Mouse (Mus musculus): ENCODE measurements around the gene Caps2. TPM values are rescaled to one million over a fixed set of nuclear protein-coding genes. Genes with fewer than 3 reads are reported as not detected.
"Not testable (repeated sequence)": the region's sequence is repeated elsewhere in the genome, so short reads cannot be mapped to it uniquely, and the experiment has no call there.

Caps2 gene
- polyA plus RNA-seq, 1 experiment from 2014 or later: 0.20 TPM

DNA sequence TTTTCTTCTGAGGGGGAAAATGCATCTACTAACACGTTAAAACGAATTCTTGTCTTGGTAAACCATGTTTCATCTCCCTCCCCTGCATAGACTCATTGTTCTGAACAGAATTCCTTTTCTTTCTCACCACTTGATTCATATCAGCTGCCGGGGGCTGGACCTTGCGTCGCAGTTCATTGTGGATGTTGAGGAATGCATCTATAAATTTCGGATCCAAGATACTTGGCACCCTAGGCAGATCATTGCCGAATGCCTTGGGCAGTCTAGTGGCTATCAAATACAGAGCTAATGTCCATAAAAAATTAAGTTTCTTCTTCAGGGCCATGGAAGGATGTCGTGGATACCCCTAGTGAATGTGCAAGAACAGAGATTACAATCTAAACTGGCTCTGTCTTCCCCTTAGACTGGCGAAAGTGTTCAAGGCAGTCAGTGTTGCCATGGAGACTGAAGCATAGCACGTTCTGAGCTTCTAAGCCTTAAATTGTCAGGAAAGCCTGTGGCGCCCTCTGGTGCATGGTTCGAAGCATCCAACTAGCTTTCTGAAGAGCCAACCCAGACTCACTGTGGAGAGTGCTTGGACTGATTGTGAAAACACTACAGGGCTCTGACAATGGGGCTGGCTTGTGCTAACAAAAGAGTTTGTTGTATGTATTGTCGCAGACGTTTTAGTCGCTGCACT lies 3.4 kb upstream of the Caps2 start, which contains the start of gene Glipr1l3:
Gene Glipr1l3, minus strand, starts transcription at position 446 of the 679 bp plus-strand sequence.
- not testable (repeated sequence) for H3K9ac ChIP-seq (ENCODE audit: low read length); ATAC-seq (ENCODE audit: insufficient number of reproducible peaks, insufficient read depth, low FRiP score, low read depth); H3K9me3 ChIP-seq (ENCODE audit: control insufficient read depth, low read length); H3K4me1 ChIP-seq (ENCODE audit: control insufficient read depth in 2 of 2, insufficient read depth in 2 of 2, low read length in 2 of 2); H3K36me3 ChIP-seq (ENCODE audit: control insufficient read depth, insufficient read depth, low read length); H3K4me2 ChIP-seq (ENCODE audit: low read length); H3K27ac ChIP-seq (replicated peaks in 1 of 2; ENCODE audit: control insufficient read depth in 1 of 2, insufficient read depth in 1 of 2, low read depth in 2 of 2, low read length in 2 of 2); H3K27me3 ChIP-seq (ENCODE audit: control insufficient read depth, insufficient read depth, low read length); H3K4me3 ChIP-seq (ENCODE audit: control insufficient read depth in 1 of 2, insufficient read depth in 1 of 2, low read depth in 1 of 2, low read length in 2 of 2)
- 26% methylated on average over 15 of the region's 15 CpGs for WGBS

DNA sequence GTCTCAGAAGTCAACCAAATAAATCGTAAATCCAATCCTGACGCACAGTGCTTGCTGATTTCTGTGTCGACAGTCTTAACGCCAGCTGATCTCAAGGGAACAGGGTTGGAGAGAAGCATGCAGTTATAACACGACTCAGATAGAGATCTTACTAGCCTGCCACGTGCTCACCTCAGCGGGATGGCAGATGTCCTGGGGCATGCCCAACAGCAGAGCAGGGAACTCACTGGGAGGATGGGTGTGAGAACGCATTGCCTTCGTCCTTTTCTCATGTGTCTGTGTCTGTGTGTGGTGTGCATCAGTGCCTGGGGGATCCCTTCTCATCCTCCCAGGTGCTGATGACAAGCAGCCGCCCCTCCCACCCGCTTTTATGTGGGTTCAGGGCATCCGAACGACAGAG lies 13.6 kb downstream of the Caps2 start:
- not testable (repeated sequence) for H3K4me2 ChIP-seq (ENCODE audit: low read length); H3K36me3 ChIP-seq (ENCODE audit: control insufficient read depth, insufficient read depth, low read length); H3K27ac ChIP-seq (replicated peaks in 1 of 2; ENCODE audit: control insufficient read depth in 1 of 2, insufficient read depth in 1 of 2, low read depth in 2 of 2, low read length in 2 of 2); H3K9ac ChIP-seq (ENCODE audit: low read length); H3K9me3 ChIP-seq (ENCODE audit: control insufficient read depth, low read length); H3K27me3 ChIP-seq (ENCODE audit: control insufficient read depth, insufficient read depth, low read length); H3K4me3 ChIP-seq (ENCODE audit: control insufficient read depth in 1 of 2, insufficient read depth in 1 of 2, low read depth in 1 of 2, low read length in 2 of 2); H3K4me1 ChIP-seq (ENCODE audit: control insufficient read depth in 2 of 2, insufficient read depth in 2 of 2, low read length in 2 of 2); ATAC-seq (ENCODE audit: insufficient number of reproducible peaks, insufficient read depth, low FRiP score, low read depth)
- WGBS: 35% methylated on average over 12 of the region's 13 CpGs

DNA sequence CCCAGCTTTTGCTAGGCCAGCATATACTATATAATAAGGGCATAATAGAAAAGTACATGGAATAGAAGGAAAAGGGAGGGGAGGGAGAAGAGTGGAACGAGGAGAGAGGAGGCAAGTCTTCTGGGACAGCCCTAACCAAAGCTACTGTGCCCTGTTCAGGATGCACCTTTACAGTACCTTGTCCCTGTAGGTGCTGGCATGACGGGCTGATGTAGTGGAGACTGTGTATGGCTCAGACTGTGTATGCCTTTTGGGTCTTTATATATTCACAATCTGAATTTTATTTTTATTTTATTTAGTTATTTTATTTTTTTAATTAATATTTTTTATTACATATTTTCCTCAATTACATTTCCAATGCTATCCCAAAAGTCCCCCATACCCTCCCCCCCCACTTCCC lies 30.5 kb downstream of the Caps2 start:
- H3K27ac ChIP-seq (replicated peaks in 1 of 2; ENCODE audit: control insufficient read depth in 1 of 2, insufficient read depth in 1 of 2, low read depth in 2 of 2, low read length in 2 of 2); H3K36me3 ChIP-seq (ENCODE audit: control insufficient read depth, insufficient read depth, low read length); H3K4me3 ChIP-seq (ENCODE audit: control insufficient read depth in 1 of 2, insufficient read depth in 1 of 2, low read depth in 1 of 2, low read length in 2 of 2); ATAC-seq (ENCODE audit: insufficient number of reproducible peaks, insufficient read depth, low FRiP score, low read depth); H3K27me3 ChIP-seq (ENCODE audit: control insufficient read depth, insufficient read depth, low read length); H3K9ac ChIP-seq (ENCODE audit: low read length); H3K4me2 ChIP-seq (ENCODE audit: low read length); H3K4me1 ChIP-seq (ENCODE audit: control insufficient read depth in 2 of 2, insufficient read depth in 2 of 2, low read length in 2 of 2); H3K9me3 ChIP-seq (ENCODE audit: control insufficient read depth, low read length): not testable (repeated sequence)
- WGBS: 70% methylated on average over 2 of the region's 2 CpGs

DNA sequence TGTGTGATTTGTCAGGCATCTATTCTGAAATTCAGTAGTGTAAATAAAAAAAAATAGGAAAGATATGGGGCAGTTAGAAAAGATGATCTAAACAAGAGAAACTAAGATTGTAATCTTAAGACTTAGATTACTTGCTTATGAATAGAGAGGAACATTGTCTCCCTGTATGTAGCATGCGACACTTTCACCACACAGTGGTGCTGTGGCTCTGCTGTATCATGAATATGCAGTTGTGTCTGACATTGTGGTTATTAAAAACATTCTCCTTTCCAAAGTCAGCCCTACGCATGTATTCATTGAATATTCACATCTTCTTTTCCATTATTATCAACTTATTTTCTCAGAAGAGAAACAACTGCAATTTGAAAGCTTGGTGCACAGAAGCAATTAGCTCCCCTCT lies 40.0 kb downstream of the Caps2 start:
- WGBS: 57% methylated on average over 2 of the region's 2 CpGs
- Histone ChIP-seq H3K4me1 (ENCODE audit: control insufficient read depth in 2 of 2, insufficient read depth in 2 of 2, low read length in 2 of 2) (no peaks in the 10 kb centered on the region), H3K4me2 (ENCODE audit: low read length) (no peak overlapping the region), H3K4me3 (ENCODE audit: control insufficient read depth in 1 of 2, insufficient read depth in 1 of 2, low read depth in 1 of 2, low read length in 2 of 2) (no peak overlapping the region), H3K36me3 (ENCODE audit: control insufficient read depth, insufficient read depth, low read length) (no peaks in the 10 kb centered on the region), H3K9me3 (ENCODE audit: control insufficient read depth, low read length) (no peaks in the 10 kb centered on the region), H3K27ac (replicated peaks in 1 of 2; ENCODE audit: control insufficient read depth in 1 of 2, insufficient read depth in 1 of 2, low read depth in 2 of 2, low read length in 2 of 2) (no peak overlapping the region), H3K27me3 (ENCODE audit: control insufficient read depth, insufficient read depth, low read length) (no peaks in the 10 kb centered on the region), H3K9ac (ENCODE audit: low read length) (no peak overlapping the region)
- no peak for ATAC-seq (ENCODE audit: insufficient number of reproducible peaks, insufficient read depth, low FRiP score, low read depth)

DNA sequence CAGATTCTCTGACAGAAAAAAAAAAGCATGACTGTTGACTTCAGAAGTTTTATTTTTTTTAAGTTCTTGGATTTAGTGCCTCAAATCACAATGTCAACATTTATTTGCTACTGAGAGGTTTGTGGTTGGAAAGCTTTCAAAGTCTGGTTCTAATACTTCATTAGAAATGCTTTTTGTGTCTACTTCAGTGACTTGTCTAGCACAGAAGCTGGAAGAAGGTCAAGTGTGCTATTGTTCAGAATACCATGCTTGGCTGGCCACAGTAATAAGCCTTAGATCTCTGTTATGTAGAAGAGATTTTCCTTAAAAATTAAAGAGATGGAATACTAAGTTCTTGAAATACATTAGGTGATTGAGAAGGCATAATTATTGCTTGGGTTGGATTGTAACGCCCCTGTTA lies 63.7 kb downstream of the Caps2 start:
- no peak for ATAC-seq (ENCODE audit: insufficient number of reproducible peaks, insufficient read depth, low FRiP score, low read depth)
- 50% methylated on average over 1 of the region's 1 CpGs for WGBS
- no peaks in the 10 kb centered on the region for H3K4me1 ChIP-seq (ENCODE audit: control insufficient read depth in 2 of 2, insufficient read depth in 2 of 2, low read length in 2 of 2)

DNA sequence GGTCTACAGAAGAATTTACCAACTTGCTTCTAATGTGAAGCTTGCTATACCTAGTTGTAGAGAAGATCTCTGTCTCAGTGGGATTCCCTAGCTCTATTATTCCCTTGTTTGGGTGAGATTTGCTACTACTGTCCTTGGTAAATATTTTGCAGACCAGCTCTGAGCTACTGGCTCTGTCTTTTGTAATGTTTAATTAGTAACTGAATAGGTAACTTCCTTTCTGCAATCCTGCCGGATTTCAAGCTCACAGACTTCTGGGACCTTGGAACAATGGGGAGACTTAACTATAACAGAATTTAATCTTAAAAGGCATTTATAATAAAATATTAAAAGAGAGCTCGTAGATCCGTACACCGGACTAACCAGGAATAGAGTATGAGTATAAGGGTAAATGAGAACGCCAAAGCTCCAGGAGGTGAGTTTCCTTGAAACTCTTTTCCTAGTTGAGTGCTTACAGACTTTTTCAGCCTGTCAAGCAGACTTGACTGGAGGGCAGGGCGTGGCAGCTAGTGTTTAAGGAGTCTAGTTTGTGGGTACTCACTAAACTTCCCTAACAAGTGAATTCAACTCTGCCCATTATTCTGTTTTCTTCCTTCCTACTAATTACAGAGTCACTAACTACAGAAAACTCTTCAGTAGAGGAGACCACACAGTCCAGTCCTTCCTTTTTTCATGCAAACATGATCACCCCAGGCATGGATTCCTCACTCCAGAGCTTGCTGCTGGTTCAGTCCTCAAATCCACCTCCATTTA lies 65.8 kb downstream of the Caps2 start:
- not testable (repeated sequence) for H3K4me2 ChIP-seq (ENCODE audit: low read length); H3K36me3 ChIP-seq (ENCODE audit: control insufficient read depth, insufficient read depth, low read length); H3K9me3 ChIP-seq (ENCODE audit: control insufficient read depth, low read length); H3K27ac ChIP-seq (replicated peaks in 1 of 2; ENCODE audit: control insufficient read depth in 1 of 2, insufficient read depth in 1 of 2, low read depth in 2 of 2, low read length in 2 of 2); H3K4me1 ChIP-seq (ENCODE audit: control insufficient read depth in 2 of 2, insufficient read depth in 2 of 2, low read length in 2 of 2); ATAC-seq (ENCODE audit: insufficient number of reproducible peaks, insufficient read depth, low FRiP score, low read depth); H3K4me3 ChIP-seq (ENCODE audit: control insufficient read depth in 1 of 2, insufficient read depth in 1 of 2, low read depth in 1 of 2, low read length in 2 of 2); H3K27me3 ChIP-seq (ENCODE audit: control insufficient read depth, insufficient read depth, low read length); H3K9ac ChIP-seq (ENCODE audit: low read length)
- WGBS: 57% methylated on average over 6 of the region's 6 CpGs

More for the DNA sequence above, 63.7 kb downstream of the Caps2 start:
- no peaks in the 10 kb centered on the region for H3K9me3 ChIP-seq (ENCODE audit: control insufficient read depth, low read length)
- no peak overlapping the region for H3K4me3 ChIP-seq (ENCODE audit: control insufficient read depth in 1 of 2, insufficient read depth in 1 of 2, low read depth in 1 of 2, low read length in 2 of 2)
- no peaks in the 10 kb centered on the region for H3K27me3 ChIP-seq (ENCODE audit: control insufficient read depth, insufficient read depth, low read length)
- H3K36me3 ChIP-seq (ENCODE audit: control insufficient read depth, insufficient read depth, low read length): no peaks in the 10 kb centered on the region
- H3K4me2 ChIP-seq (ENCODE audit: low read length): no peak overlapping the region
- H3K9ac ChIP-seq (ENCODE audit: low read length): no peak overlapping the region
- H3K27ac ChIP-seq (replicated peaks in 1 of 2; ENCODE audit: control insufficient read depth in 1 of 2, insufficient read depth in 1 of 2, low read depth in 2 of 2, low read length in 2 of 2): no peak overlapping the region

DNA sequence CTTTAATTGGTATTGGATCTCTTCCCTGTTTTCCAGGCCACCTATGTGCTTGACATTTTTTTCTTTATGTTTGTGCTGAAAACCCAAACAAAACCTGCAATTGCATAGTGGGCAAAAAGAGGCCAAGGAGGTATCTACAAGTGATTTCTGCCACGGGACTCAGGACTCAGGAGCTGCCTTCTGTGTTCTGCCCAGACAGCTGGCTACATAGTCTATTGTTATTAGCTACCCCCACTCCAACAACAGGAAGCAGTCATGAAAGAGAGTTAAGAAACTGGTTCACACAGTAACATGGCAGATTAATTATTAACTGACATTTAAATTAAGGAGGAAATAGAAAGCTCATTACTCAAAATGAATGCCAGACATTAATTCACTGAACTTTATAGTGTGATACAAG lies 69.3 kb downstream of the Caps2 start:
- H3K36me3 ChIP-seq (ENCODE audit: control insufficient read depth, insufficient read depth, low read length); H3K9me3 ChIP-seq (ENCODE audit: control insufficient read depth, low read length); ATAC-seq (ENCODE audit: insufficient number of reproducible peaks, insufficient read depth, low FRiP score, low read depth); H3K4me3 ChIP-seq (ENCODE audit: control insufficient read depth in 1 of 2, insufficient read depth in 1 of 2, low read depth in 1 of 2, low read length in 2 of 2); H3K27me3 ChIP-seq (ENCODE audit: control insufficient read depth, insufficient read depth, low read length); H3K27ac ChIP-seq (replicated peaks in 1 of 2; ENCODE audit: control insufficient read depth in 1 of 2, insufficient read depth in 1 of 2, low read depth in 2 of 2, low read length in 2 of 2); H3K4me2 ChIP-seq (ENCODE audit: low read length); H3K4me1 ChIP-seq (ENCODE audit: control insufficient read depth in 2 of 2, insufficient read depth in 2 of 2, low read length in 2 of 2); H3K9ac ChIP-seq (ENCODE audit: low read length): not testable (repeated sequence)
- 44% methylated on average over 1 of the region's 1 CpGs for WGBS
